In the genomic region with DNA sequence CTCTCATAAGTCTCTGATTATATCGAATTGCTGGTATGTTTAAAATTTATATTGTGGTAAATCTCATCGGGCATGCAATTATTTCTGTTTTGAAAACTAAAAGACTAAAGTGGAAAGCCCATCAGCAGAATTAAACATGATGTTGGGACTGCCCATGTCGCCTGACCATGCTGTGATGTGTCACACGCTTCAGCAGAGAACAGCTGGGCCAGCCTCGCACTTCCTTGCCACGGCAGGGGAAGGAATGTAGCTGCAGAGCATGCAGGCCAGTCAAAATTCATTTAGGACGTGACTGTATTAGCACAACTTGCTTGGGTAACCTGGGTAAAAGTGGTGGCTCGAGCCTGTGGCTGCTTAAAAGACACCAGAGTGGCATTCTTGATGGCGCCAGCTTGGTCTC, we compare ENCODE assay signal across 26 mouse cellular contexts.
DNase-seq lines count a peak whose midpoint lies in the region; ATAC-seq lines count a peak whose summit lies in the region.
"Had no signal": no experiment of that assay in that cellular context is flagged by ENCODE, and none has a peak within 500 bp of the region (broad histone marks: within the 10 kb centered on the region; RNA-seq: fewer than 3 reads in every experiment).

No protein-coding gene starts in this region.

- no peaks in the 10 kb centered on the region for H3K4me1 ChIP-seq in embryonic facial prominence, embryonic 14.5 days (ENCODE audit: control insufficient read depth, insufficient read depth, low read length)
- no peaks in the 10 kb centered on the region for H3K4me1 ChIP-seq in embryonic facial prominence, embryonic 10.5 days
- no peaks in the 10 kb centered on the region for H3K4me1 ChIP-seq in megakaryocyte, embryonic 14.5 days
- H3K4me1 ChIP-seq: embryonic facial prominence, embryonic 12.5 days; forebrain, embryonic 12.5 days; forebrain, embryonic 15.5 days; heart, embryonic 10.5 days; heart, embryonic 13.5 days; hindbrain, embryonic 15.5 days had no signal

- H3K27me3 ChIP-seq in embryonic facial prominence, embryonic 14.5 days (replicated peaks; ENCODE audit: control insufficient read depth, insufficient read depth, low read length): no peaks in the 10 kb centered on the region
- H3K27me3 ChIP-seq in embryonic facial prominence, embryonic 10.5 days (replicated peaks; ENCODE audit: low read depth, poor library complexity, severe bottlenecking): no peaks in the 10 kb centered on the region
- H3K27me3 ChIP-seq in megakaryocyte, embryonic 14.5 days (replicated peaks): no peaks in the 10 kb centered on the region
- H3K27me3 ChIP-seq: embryonic facial prominence, embryonic 12.5 days; forebrain, embryonic 12.5 days; forebrain, embryonic 15.5 days; heart, embryonic 13.5 days; hindbrain, embryonic 15.5 days had no signal

- DNase-seq in embryonic facial prominence, embryonic 14.5 days (ENCODE audit: low spot score): peak; percentile 17
- DNase-seq in embryonic facial prominence, embryonic 10.5 days (ENCODE audit: low spot score): no peak
- peak; percentile 15 for DNase-seq in retina, postnatal 1 day
- DNase-seq in layer of hippocampus, adult 9-10 months (ENCODE audit: low spot score): no peak
- DNase-seq: adrenal gland, adult 2 months; adrenal gland, postnatal 14 days; B cell, adult 2 months; cerebellum, adult 11 months; cerebellum, adult 2 months; cerebellum, adult 9-11 months; cerebellum, postnatal 25 days; gastrocnemius, postnatal 10 days; gastrocnemius, postnatal 36 days; heart, adult 2 months; heart, postnatal 14 days; heart, postnatal 4 days had no signal

- H3K9ac ChIP-seq in embryonic facial prominence, embryonic 14.5 days (ENCODE audit: low read depth, low read length): no peak overlapping the region
- H3K9ac ChIP-seq: embryonic facial prominence, embryonic 12.5 days; forebrain, embryonic 12.5 days; forebrain, embryonic 15.5 days; heart, embryonic 13.5 days; hindbrain, embryonic 15.5 days had no signal

- no peak overlapping the region for H3K27ac ChIP-seq in embryonic facial prominence, embryonic 14.5 days (replicated peaks; ENCODE audit: low read depth, low read length)
- no peak overlapping the region for H3K27ac ChIP-seq in embryonic facial prominence, embryonic 10.5 days (replicated peaks)
- H3K27ac ChIP-seq: embryonic facial prominence, embryonic 12.5 days; forebrain, embryonic 12.5 days; forebrain, embryonic 15.5 days; heart, adult 2 months; heart, embryonic 10.5 days; heart, embryonic 13.5 days; hindbrain, embryonic 15.5 days had no signal

- 59% methylated on average over 9 of the region's 9 CpGs for WGBS in embryonic facial prominence, embryonic 14.5 days
- 82% methylated on average over 9 of the region's 9 CpGs for WGBS in embryonic facial prominence, embryonic 10.5 days

- no peaks in the 10 kb centered on the region for H3K9me3 ChIP-seq in embryonic facial prominence, embryonic 14.5 days (ENCODE audit: control insufficient read depth, low read length)
- no peaks in the 10 kb centered on the region for H3K9me3 ChIP-seq in embryonic facial prominence, embryonic 10.5 days
- no peaks in the 10 kb centered on the region for H3K9me3 ChIP-seq in megakaryocyte, embryonic 14.5 days
- H3K9me3 ChIP-seq: embryonic facial prominence, embryonic 12.5 days; forebrain, embryonic 12.5 days; forebrain, embryonic 15.5 days; heart, embryonic 10.5 days; heart, embryonic 13.5 days; hindbrain, embryonic 15.5 days had no signal

- no peak for ATAC-seq in embryonic facial prominence, embryonic 14.5 days (ENCODE audit: low read depth)
- no peak for ATAC-seq in megakaryocyte, adult 5-6 weeks (ENCODE audit: poor library complexity, severe bottlenecking)
- ATAC-seq: forebrain, embryonic 15.5 days; intestine, embryonic 16.5 days had no signal

- no peak overlapping the region for H3K4me3 ChIP-seq in embryonic facial prominence, embryonic 14.5 days (ENCODE audit: low read depth, low read length)
- no peak overlapping the region for H3K4me3 ChIP-seq in embryonic facial prominence, embryonic 10.5 days
- H3K4me3 ChIP-seq in megakaryocyte, embryonic 14.5 days (replicated peaks): peak overlapping the region; percentile 28
- H3K4me3 ChIP-seq: embryonic facial prominence, embryonic 12.5 days; erythroblast, embryonic 14.5 days; forebrain, embryonic 12.5 days; forebrain, embryonic 15.5 days; heart, adult 2 months; heart, embryonic 10.5 days; heart, embryonic 13.5 days; hindbrain, embryonic 15.5 days had no signal

- no peak overlapping the region for H3K4me2 ChIP-seq in embryonic facial prominence, embryonic 14.5 days (ENCODE audit: low read depth, low read length)
- H3K4me2 ChIP-seq: embryonic facial prominence, embryonic 12.5 days; forebrain, embryonic 12.5 days; forebrain, embryonic 15.5 days; heart, embryonic 13.5 days; hindbrain, embryonic 15.5 days had no signal

- no peaks in the 10 kb centered on the region for H3K36me3 ChIP-seq in embryonic facial prominence, embryonic 14.5 days (ENCODE audit: control insufficient read depth, insufficient read depth, low read length)
- no peaks in the 10 kb centered on the region for H3K36me3 ChIP-seq in embryonic facial prominence, embryonic 10.5 days (replicated peaks)
- H3K36me3 ChIP-seq in megakaryocyte, embryonic 14.5 days (replicated peaks; ENCODE audit: low read length): no peaks in the 10 kb centered on the region
- H3K36me3 ChIP-seq: embryonic facial prominence, embryonic 12.5 days; heart, embryonic 10.5 days; heart, embryonic 13.5 days had no signal

Comparison
In these comparisons a context has a peak if more than half of its experiments do, and no peak if none do; other contexts are left out.
1. DNase-seq: peak in embryonic facial prominence, embryonic 14.5 days (single experiment) and retina, postnatal 1 day (single experiment); none in embryonic facial prominence, embryonic 10.5 days (single experiment) and layer of hippocampus, adult 9-10 months (single experiment).